Mouse (Mus musculus) neural tube, embryonic 11.5 days (tissue): ENCODE data around the gene Olfr351. TPM values are rescaled to one million over a fixed set of nuclear protein-coding genes. Genes with fewer than 3 reads are reported as not detected.

Experiments used
- ATAC-seq: fragments of 200-750 bp; cut with Nextera tagmentation; 2 replicates; pipeline ENCODE4 v1.8.0; 2017; ENCODE audit warnings: moderate number of reproducible peaks, mild to moderate bottlenecking, moderate TSS enrichment, moderate library complexity; ENCODE audit not compliant: insufficient read depth, low FRiP score, low TSS enrichment
- DNase-seq: peaks from one replicate; pipeline ENCODE4 v3.0.0-alpha.2; 2015; ENCODE audit warnings: low spot score
- H3K27ac ChIP-seq: fragments of 300-500 bp; sonication (generic); 2 replicates; pipeline ENCODE4 v1.5.1; 2014; ENCODE audit warnings: low read depth, mild to moderate bottlenecking, low read length
- H3K27me3 ChIP-seq: fragments of 300-500 bp; sonication (generic); 2 replicates; pipeline ENCODE4 v1.6.1; 2014; ENCODE audit warnings: mild to moderate bottlenecking, low read length, mixed read lengths; ENCODE audit not compliant: control insufficient read depth, insufficient read depth
- H3K36me3 ChIP-seq: fragments of 300-500 bp; sonication (generic); 2 replicates; pipeline ENCODE4 v1.6.1; 2014; ENCODE audit warnings: mild to moderate bottlenecking, low read length, moderate library complexity, mixed read lengths; ENCODE audit not compliant: control insufficient read depth, insufficient read depth
- H3K4me1 ChIP-seq: fragments of 300-500 bp; sonication (generic); 2 replicates; pipeline ENCODE4 v1.6.1; 2014; ENCODE audit warnings: low read length, mixed read lengths; ENCODE audit not compliant: control insufficient read depth, insufficient read depth
- H3K4me2 ChIP-seq: fragments of 300-500 bp; sonication (generic); 2 replicates; pipeline ENCODE4 v1.6.1; 2014; ENCODE audit warnings: low read depth, mild to moderate bottlenecking, moderate library complexity
- H3K4me3 ChIP-seq: fragments of 300-500 bp; sonication (generic); 2 replicates; pipeline ENCODE4 v1.5.1; 2014; ENCODE audit warnings: low read depth, low read length
- H3K9ac ChIP-seq: fragments of 300-500 bp; sonication (generic); 2 replicates; pipeline ENCODE4 v1.6.1; 2014; ENCODE audit warnings: mild to moderate bottlenecking, low read length
- H3K9me3 ChIP-seq: fragments of 300-500 bp; sonication (generic); 2 replicates; pipeline ENCODE4 v1.6.1; 2016; ENCODE audit warnings: low read length; ENCODE audit not compliant: control insufficient read depth
- WGBS: fragments of 180-500 bp; shearing (Covaris S2); extraction: QIAGEN DNeasy Blood & Tissue Kit; methylation state at CpG from one replicate; pipeline ENCODE4 v1.1.7; 2014; 5-methylcytosine and 5-hydroxymethylcytosine counted together
- polyA plus RNA-seq: library from polyadenylated mRNA; unstranded; fragments of >200 nt; fragmentation: Nextera tagmentation; extraction: Ambion mirVana; gene quantifications from 2 replicates; pipeline ENCODE4 v1.2.1, GENCODE M21; 2014

The Olfr351 gene
- polyA plus RNA-seq = not detected in 2 replicates

DNA sequence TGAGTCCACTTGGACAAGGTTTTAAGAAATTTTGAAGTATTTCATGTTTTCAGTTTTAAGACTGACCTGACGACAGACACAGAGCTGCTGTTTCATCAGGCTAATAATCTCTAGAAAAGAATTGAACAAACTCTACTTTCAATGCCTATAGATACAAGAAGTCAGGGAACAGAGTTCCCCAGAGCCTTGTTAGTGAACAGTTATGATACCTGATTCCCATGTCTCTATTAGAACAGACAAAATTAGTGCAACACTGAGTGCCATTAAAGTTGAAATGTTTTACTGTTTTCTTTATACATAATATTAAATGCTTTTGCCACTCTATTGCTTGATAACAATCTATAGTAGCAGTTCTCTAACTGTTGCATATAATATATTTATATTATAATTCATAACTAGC, at the start of gene Olfr351:
Gene Olfr351, minus strand, starts transcription at position 101 of the 400 bp plus-strand sequence.
- Histone ChIP-seq H3K27me3 (no peaks in the 10 kb centered on the region), H3K9ac (no peak within 1 kb of the TSS), H3K9me3 (no peaks in the 10 kb centered on the region; the same call in 1 of the 2 replicates), H3K4me2 (no peak within 1 kb of the TSS), H3K36me3 (no peaks in the 10 kb centered on the region), H3K4me1 (no peaks in the 10 kb centered on the region), H3K27ac (no peak within 1 kb of the TSS), H3K4me3 (no peak within 1 kb of the TSS)
- 85% methylated on average over 1 of the region's 1 CpGs for WGBS
- DNase-seq (no peak), ATAC-seq (no peak)

DNA sequence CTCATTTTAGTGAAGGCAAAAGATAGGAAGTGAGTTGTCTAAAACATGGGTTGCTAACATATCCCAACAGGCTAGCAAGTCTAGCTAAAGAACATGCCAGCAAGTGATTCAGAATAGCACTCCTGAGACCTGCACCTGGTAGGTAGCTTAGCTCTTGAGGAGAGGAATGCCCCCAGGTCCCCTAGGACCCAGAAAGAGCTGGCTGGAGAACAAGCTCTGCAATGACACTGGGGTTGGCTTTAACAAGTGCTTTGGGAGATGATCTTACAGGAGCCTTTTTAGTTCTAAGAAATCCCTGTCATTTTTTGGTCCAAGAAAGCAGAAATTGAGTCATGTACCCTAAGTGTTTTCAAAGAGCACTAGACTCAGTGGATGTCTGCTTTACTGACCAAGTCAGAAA, 42.9 kb upstream of the Olfr351 start, which contains the start of gene Olfr354:
Gene Olfr354, plus strand, starts transcription at position 301 of the 400 bp plus-strand sequence.
- no peak for ATAC-seq
- Histone ChIP-seq H3K27me3 (no peaks in the 10 kb centered on the region), H3K4me1 (no peaks in the 10 kb centered on the region), H3K27ac (no peak within 1 kb of the TSS), H3K36me3 (no peaks in the 10 kb centered on the region), H3K9me3 (peaks cover 4% of the 10 kb centered on the region), H3K9ac (no peak within 1 kb of the TSS), H3K4me2 (no peak within 1 kb of the TSS), H3K4me3 (no peak within 1 kb of the TSS)
- no peak for DNase-seq

- no peaks in the 10 kb centered on the region for H3K4me1 ChIP-seq
- ATAC-seq (no peak), DNase-seq (no peak)
- no peak overlapping the region for H3K27ac ChIP-seq
- no peaks in the 10 kb centered on the region for H3K27me3 ChIP-seq
- no peak overlapping the region for H3K4me2 ChIP-seq
- H3K4me3 ChIP-seq = no peak overlapping the region
- H3K36me3 ChIP-seq = no peaks in the 10 kb centered on the region
- peaks cover 3% of the 10 kb centered on the region; the same call in 1 of the 2 replicates for H3K9me3 ChIP-seq
- no peak overlapping the region for H3K9ac ChIP-seq
These were observed 34.7 kb upstream of the Olfr351 start for GRCm38 (mm10) chr2:36897114-36897513.

DNA sequence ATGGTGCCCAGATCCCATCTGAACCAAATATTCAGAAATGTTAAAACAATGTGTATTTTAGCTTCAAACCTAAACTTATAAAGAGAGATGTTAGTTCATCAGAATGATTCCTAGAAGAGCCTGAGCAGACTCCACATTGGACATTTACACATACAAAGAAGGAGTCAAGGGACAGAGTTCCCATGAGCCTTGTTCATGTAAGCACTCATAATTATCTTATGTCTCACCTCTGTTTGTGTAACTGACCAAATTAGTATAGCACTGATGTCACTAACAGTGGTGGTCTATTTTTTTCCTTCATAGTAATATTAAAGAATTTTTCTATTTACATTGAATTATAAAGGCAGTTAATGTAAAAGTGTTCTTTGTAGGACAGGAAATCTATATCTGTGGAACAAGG, 30.4 kb upstream of the Olfr351 start, which contains the start of gene Olfr353:
Gene Olfr353, minus strand, starts transcription at position 101 of the 400 bp plus-strand sequence.
- peaks cover 3% of the 10 kb centered on the region; the same call in 1 of the 2 replicates for H3K9me3 ChIP-seq
- DNase-seq = no peak
- no peak for ATAC-seq
- no peak within 1 kb of the TSS for H3K9ac ChIP-seq
- H3K36me3 ChIP-seq = no peaks in the 10 kb centered on the region
- H3K4me3 ChIP-seq = no peak within 1 kb of the TSS
- H3K27ac ChIP-seq = no peak within 1 kb of the TSS
- H3K4me1 ChIP-seq = no peaks in the 10 kb centered on the region
- H3K27me3 ChIP-seq = no peaks in the 10 kb centered on the region
- no peak within 1 kb of the TSS for H3K4me2 ChIP-seq

DNA sequence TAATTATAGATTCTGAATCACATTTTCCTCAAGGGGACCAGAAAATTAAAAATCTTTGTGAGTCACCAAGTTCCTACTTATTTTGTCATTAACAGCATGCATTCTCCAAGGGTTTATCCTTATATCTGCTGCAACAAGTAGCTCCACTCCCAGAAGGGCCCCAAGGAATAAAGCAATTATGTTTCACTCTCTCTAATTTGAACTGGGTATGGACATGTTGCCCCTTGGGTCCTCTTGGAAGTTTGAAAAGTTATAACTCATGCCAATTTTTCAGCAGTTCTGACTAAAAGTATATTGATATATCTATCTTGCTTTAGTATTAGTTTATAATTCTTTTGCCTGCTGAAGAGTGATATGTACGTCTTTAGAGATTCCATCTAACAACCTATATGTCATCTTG, 5.7 kb upstream of the Olfr351 start, which contains the start of gene Olfr352:
Gene Olfr352, plus strand, starts transcription at position 301 of the 400 bp plus-strand sequence.
- whole genome bisulfite sequencing = 92% methylated on average over 1 of the region's 1 CpGs
- Histone ChIP-seq H3K4me2 (no peak within 1 kb of the TSS), H3K4me3 (no peak within 1 kb of the TSS), H3K4me1 (no peaks in the 10 kb centered on the region), H3K27ac (no peak within 1 kb of the TSS), H3K36me3 (no peaks in the 10 kb centered on the region), H3K9me3 (no peaks in the 10 kb centered on the region; the same call in 1 of the 2 replicates), H3K9ac (no peak within 1 kb of the TSS), H3K27me3 (no peaks in the 10 kb centered on the region)
- no peak for DNase-seq
- no peak for ATAC-seq

- Histone ChIP-seq H3K9ac (no peak within 1 kb of the TSS), H3K36me3 (no peaks in the 10 kb centered on the region), H3K4me2 (no peak within 1 kb of the TSS), H3K4me3 (no peak within 1 kb of the TSS), H3K4me1 (no peaks in the 10 kb centered on the region), H3K27ac (no peak within 1 kb of the TSS), H3K9me3 (peaks cover 3% of the 10 kb centered on the region; the same call in 1 of the 2 replicates), H3K27me3 (no peaks in the 10 kb centered on the region)
- DNase-seq (no peak), ATAC-seq (no peak)
- 83% methylated on average over 1 of the region's 1 CpGs for WGBS
These were observed 16.4 kb downstream of the Olfr351 start, which contains the start of gene Olfr350 for GRCm38 (mm10) chr2:36846010-36846409. TSS of gene Olfr350 (plus strand) at chr2:36846310.

DNA sequence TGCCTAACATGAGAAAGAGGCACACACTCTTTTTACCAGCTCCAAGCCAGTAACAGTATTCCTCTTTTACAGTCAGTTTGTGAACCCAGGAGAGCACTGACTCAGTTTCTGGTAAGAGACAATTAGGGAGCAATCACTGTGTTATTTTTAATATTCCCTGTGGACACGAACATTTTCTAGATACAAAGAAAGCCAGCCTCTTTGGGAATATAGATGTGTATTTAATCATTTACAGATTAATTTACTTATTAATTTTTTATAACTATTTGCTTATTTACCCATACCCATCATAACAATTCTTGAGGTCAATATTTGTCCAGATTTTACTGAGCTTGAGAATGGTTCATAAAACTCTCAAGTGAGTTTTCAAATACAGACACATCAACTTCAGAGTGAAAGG, 45.5 kb downstream of the Olfr351 start, which contains the start of gene Olfr3:
Gene Olfr3, minus strand, starts transcription at position 101 of the 400 bp plus-strand sequence.
- H3K36me3 ChIP-seq = no peaks in the 10 kb centered on the region
- WGBS = 86% methylated on average over 1 of the region's 1 CpGs
- H3K9ac ChIP-seq = no peak within 1 kb of the TSS
- DNase-seq (no peak), ATAC-seq (no peak)
- H3K9me3 ChIP-seq = no peaks in the 10 kb centered on the region
- no peaks in the 10 kb centered on the region for H3K4me1 ChIP-seq
- no peak within 1 kb of the TSS for H3K27ac ChIP-seq
- no peak within 1 kb of the TSS for H3K4me3 ChIP-seq
- H3K4me2 ChIP-seq = no peak within 1 kb of the TSS
- no peaks in the 10 kb centered on the region for H3K27me3 ChIP-seq

Other genes with a start within 250 kb of the Olfr351 start
- gene Olfr345, start 222.6 kb downstream of the Olfr351 start, polyA plus RNA-seq = not detected in 2 replicates
- gene Olfr346, start 176.9 kb downstream of the Olfr351 start, polyA plus RNA-seq = not detected in 2 replicates
- gene Olfr347, start 130.8 kb downstream of the Olfr351 start, polyA plus RNA-seq = not detected in 2 replicates
- not detected in 2 replicates for gene Olfr348, start 78.4 kb downstream of the Olfr351 start, polyA plus RNA-seq
- gene Olfr50, start 72.1 kb downstream of the Olfr351 start, polyA plus RNA-seq = not detected in 2 replicates
- gene Olfr3, start 45.6 kb downstream of the Olfr351 start, polyA plus RNA-seq = not detected in 2 replicates
- gene Olfr350, start 16.4 kb downstream of the Olfr351 start, polyA plus RNA-seq = not detected in 2 replicates
- gene Olfr352, start 5.8 kb upstream of the Olfr351 start, polyA plus RNA-seq = not detected in 2 replicates
- not detected in 2 replicates for gene Olfr353, start 30.3 kb upstream of the Olfr351 start, polyA plus RNA-seq
- gene Olfr354, start 43.0 kb upstream of the Olfr351 start, polyA plus RNA-seq = not detected in 2 replicates
- not detected in 2 replicates for gene Olfr355, start 66.2 kb upstream of the Olfr351 start, polyA plus RNA-seq
- gene Olfr356, start 74.5 kb upstream of the Olfr351 start, polyA plus RNA-seq = not detected in 2 replicates
- gene Olfr357, start 131.2 kb upstream of the Olfr351 start, polyA plus RNA-seq = not detected in 2 replicates
- gene Olfr358, start 146.7 kb upstream of the Olfr351 start, polyA plus RNA-seq = not detected in 2 replicates
- gene Olfr360, start 203.1 kb upstream of the Olfr351 start, polyA plus RNA-seq = not detected in 2 replicates
- gene Olfr361, start 226.6 kb upstream of the Olfr351 start, polyA plus RNA-seq = not detected in 2 replicates